Mouse (Mus musculus) neural tube, embryonic 15.5 days (tissue): ENCODE measurements at regions not wholly inside any gene's neighbourhood (a gene's known extent, or its start where the extent isn't known, plus 50 kb on each side); places are given as distances from the start of the nearest gene placed in this dataset.
A peak's percentile ranks its signal among the peaks of the same experiment; 100 is the strongest.

ENCODE experiments used
- ATAC-seq: fragments of 200-750 bp; cut with Nextera tagmentation; 2 replicates; pipeline ENCODE4 v1.8.0; 2017; ENCODE audit warnings: mild to moderate bottlenecking, moderate TSS enrichment, moderate library complexity; ENCODE audit not compliant: low FRiP score
- H3K27ac ChIP-seq: fragments of 300-500 bp; sonication (generic); replicated peaks from 2 replicates; pipeline ENCODE4 v1.5.1; 2015; ENCODE audit warnings: mild to moderate bottlenecking, inconsistent platforms
- H3K27me3 ChIP-seq: fragments of 300-500 bp; sonication (generic); replicated peaks from 2 replicates; pipeline ENCODE4 v1.6.1; 2015; ENCODE audit warnings: inconsistent platforms
- H3K36me3 ChIP-seq: fragments of 300-500 bp; sonication (generic); 2 replicates; pipeline ENCODE4 v1.6.1; 2015; ENCODE audit warnings: inconsistent platforms
- H3K4me1 ChIP-seq: fragments of 300-500 bp; sonication (generic); 2 replicates; pipeline ENCODE4 v1.6.1; 2015; ENCODE audit warnings: inconsistent platforms
- H3K4me2 ChIP-seq: fragments of 300-500 bp; sonication (generic); 2 replicates; pipeline ENCODE4 v1.6.1; 2015; ENCODE audit warnings: inconsistent platforms, mild to moderate bottlenecking, moderate library complexity
- H3K4me3 ChIP-seq: fragments of 300-500 bp; sonication (generic); replicated peaks from 2 replicates; pipeline ENCODE4 v1.5.1; 2015; ENCODE audit warnings: mild to moderate bottlenecking, inconsistent platforms
- H3K9ac ChIP-seq: fragments of 300-500 bp; sonication (generic); replicated peaks from 2 replicates; pipeline ENCODE4 v1.6.1; 2015; ENCODE audit warnings: mild to moderate bottlenecking, inconsistent platforms
- H3K9me3 ChIP-seq: fragments of 300-500 bp; sonication (generic); replicated peaks from 2 replicates; pipeline ENCODE4 v1.6.1; 2016; ENCODE audit warnings: inconsistent platforms
- WGBS: fragments of 180-500 bp; shearing (Covaris S2); methylation state at CpG from one replicate; pipeline ENCODE4 v1.1.7; 2015; ENCODE audit warnings: mixed read lengths; 5-methylcytosine and 5-hydroxymethylcytosine counted together

GRCm38 (mm10) chr8:125367374-125367773 is 202.2 kb downstream of the Sipa1l2 start:
- no peak overlapping the region for H3K9ac ChIP-seq
- ATAC-seq: no peak
- H3K27ac ChIP-seq: no peak overlapping the region
- no peaks in the 10 kb centered on the region for H3K9me3 ChIP-seq
- H3K4me2 ChIP-seq: no peak overlapping the region
- WGBS: 74% methylated on average over 4 of the region's 4 CpGs
- no peak overlapping the region for H3K4me3 ChIP-seq
- H3K4me1 ChIP-seq: peaks cover 14% of the 10 kb centered on the region
- no peaks in the 10 kb centered on the region for H3K36me3 ChIP-seq
- no peaks in the 10 kb centered on the region for H3K27me3 ChIP-seq

DNA sequence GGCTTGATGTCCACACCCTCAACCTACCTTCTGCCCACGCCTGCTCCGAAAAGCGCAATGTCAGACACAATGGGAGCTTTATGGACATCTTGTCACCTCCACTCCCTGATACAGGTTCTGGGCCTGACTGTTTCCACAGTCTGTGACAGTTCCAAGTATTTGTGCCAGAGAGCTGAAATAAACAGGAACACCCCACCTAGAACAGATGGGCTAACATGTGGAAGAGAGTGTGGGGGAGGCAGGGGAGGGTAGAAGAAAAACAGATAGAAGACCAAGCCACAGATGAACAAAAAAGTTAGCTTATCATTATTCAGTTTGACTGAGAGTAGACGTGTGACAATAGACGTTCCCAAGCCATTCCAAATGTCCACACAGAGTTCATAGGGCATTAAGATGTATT is 204.6 kb downstream of the Sipa1l2 start:
- H3K27me3 ChIP-seq: no peaks in the 10 kb centered on the region
- ATAC-seq: no peak

GRCm38 (mm10) chr8:125359456-125359855 is 210.2 kb downstream of the Sipa1l2 start:
- Histone ChIP-seq H3K27me3 (no peaks in the 10 kb centered on the region), H3K4me1 (peaks cover 17% of the 10 kb centered on the region), H3K4me3 (no peak overlapping the region), H3K36me3 (no peaks in the 10 kb centered on the region), H3K9ac (no peak overlapping the region), H3K9me3 (0 out of 2 replicates have a peak, but pooled peaks cover 7% of the 10 kb centered on the region), H3K27ac (no peak overlapping the region), H3K4me2 (no peak overlapping the region)
- WGBS: 63% methylated on average over 2 of the region's 2 CpGs
- no peak for ATAC-seq

More for the DNA sequence above, 204.6 kb downstream of the Sipa1l2 start:
- Histone ChIP-seq H3K4me2 (no peak overlapping the region), H3K9me3 (0 out of 2 replicates have a peak, but pooled peaks cover 6% of the 10 kb centered on the region), H3K4me1 (peaks cover 9% of the 10 kb centered on the region), H3K27ac (no peak overlapping the region), H3K36me3 (no peaks in the 10 kb centered on the region), H3K9ac (no peak overlapping the region), H3K4me3 (no peak overlapping the region)
- WGBS: 92% methylated on average over 5 of the region's 5 CpGs

DNA sequence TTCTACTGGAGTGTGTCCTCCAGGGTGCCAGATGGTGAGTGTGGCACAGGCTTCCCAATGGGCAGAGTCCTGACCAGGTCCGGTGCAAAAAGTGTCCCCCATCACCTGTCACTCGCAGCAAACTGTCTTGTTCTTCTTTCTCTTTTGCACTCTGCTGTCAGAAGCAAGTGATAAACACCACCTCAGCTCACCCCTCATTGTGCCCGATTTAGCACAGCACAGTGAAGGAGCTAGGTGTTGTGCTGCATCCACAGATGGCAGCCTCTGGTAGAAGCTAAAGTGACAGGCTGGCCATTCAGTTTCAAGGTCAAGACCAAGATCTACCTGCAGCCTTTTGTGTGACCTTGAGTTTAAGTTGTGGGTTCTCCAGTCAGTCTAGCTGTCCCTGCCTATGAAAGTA is 211.8 kb downstream of the Sipa1l2 start:
- Histone ChIP-seq H3K9me3 (0 out of 2 replicates have a peak, but pooled peaks cover 7% of the 10 kb centered on the region), H3K9ac (no peak overlapping the region), H3K27ac (no peak overlapping the region), H3K4me1 (peaks cover 14% of the 10 kb centered on the region), H3K27me3 (0 out of 2 replicates have a peak, but pooled peaks cover 3% of the 10 kb centered on the region), H3K36me3 (no peaks in the 10 kb centered on the region), H3K4me3 (no peak overlapping the region), H3K4me2 (no peak overlapping the region)
- ATAC-seq: no peak
- WGBS: 86% methylated on average over 3 of the region's 3 CpGs

- H3K36me3 ChIP-seq: no peaks in the 10 kb centered on the region
- no peak overlapping the region for H3K9ac ChIP-seq
- WGBS: 48% methylated on average over 7 of the region's 7 CpGs
- H3K27me3 ChIP-seq: 0 out of 2 replicates have a peak, but pooled peaks cover 11% of the 10 kb centered on the region
- H3K27ac ChIP-seq: no peak overlapping the region; the same call in 1 of the 2 replicates
- peaks cover 14% of the 10 kb centered on the region for H3K4me1 ChIP-seq
- H3K4me2 ChIP-seq: no peak overlapping the region
- H3K9me3 ChIP-seq: 0 out of 2 replicates have a peak, but pooled peaks cover 2% of the 10 kb centered on the region
- no peak overlapping the region for H3K4me3 ChIP-seq
- ATAC-seq: 0 out of 2 replicates have a peak, but pooled peaks have one; percentile 17
These were observed 214.5 kb downstream of the Sipa1l2 start for GRCm38 (mm10) chr8:125355059-125355509.

GRCm38 (mm10) chr8:125352276-125352675 is 217.3 kb downstream of the Sipa1l2 start:
- H3K4me1 ChIP-seq: peaks cover 29% of the 10 kb centered on the region
- no peaks in the 10 kb centered on the region for H3K9me3 ChIP-seq
- no peaks in the 10 kb centered on the region for H3K36me3 ChIP-seq
- no peak for ATAC-seq
- 0 out of 2 replicates have a peak, but pooled peaks cover 15% of the 10 kb centered on the region for H3K27me3 ChIP-seq
- no peak overlapping the region for H3K4me3 ChIP-seq
- H3K4me2 ChIP-seq: no peak overlapping the region
- no peak overlapping the region for H3K27ac ChIP-seq
- no peak overlapping the region for H3K9ac ChIP-seq
- 53% methylated on average over 3 of the region's 3 CpGs for WGBS

GRCm38 (mm10) chr8:125351486-125352032 is 218.0 kb downstream of the Sipa1l2 start:
- H3K4me3 ChIP-seq: no peak overlapping the region
- no peak for ATAC-seq
- H3K36me3 ChIP-seq: no peaks in the 10 kb centered on the region
- H3K27me3 ChIP-seq: 0 out of 2 replicates have a peak, but pooled peaks cover 18% of the 10 kb centered on the region
- H3K4me1 ChIP-seq: peaks cover 29% of the 10 kb centered on the region
- H3K27ac ChIP-seq: no peak overlapping the region
- no peak overlapping the region for H3K4me2 ChIP-seq
- no peaks in the 10 kb centered on the region for H3K9me3 ChIP-seq
- H3K9ac ChIP-seq: no peak overlapping the region
- WGBS: 83% methylated on average over 8 of the region's 8 CpGs

GRCm38 (mm10) chr8:125349290-125350025 is 220.2 kb downstream of the Sipa1l2 start:
- peak; percentile 87 for ATAC-seq
- Histone ChIP-seq H3K27me3 (peaks cover 28% of the 10 kb centered on the region; the same call in 1 of the 2 replicates), H3K4me1 (peaks cover 19% of the 10 kb centered on the region), H3K9me3 (no peaks in the 10 kb centered on the region), H3K9ac (no peak overlapping the region), H3K4me2 (peak overlapping the region; percentile 19; the same call in 1 of the 2 replicates), H3K4me3 (no peak overlapping the region), H3K36me3 (no peaks in the 10 kb centered on the region), H3K27ac (no peak overlapping the region)
- 19% methylated on average over 7 of the region's 7 CpGs for WGBS

DNA sequence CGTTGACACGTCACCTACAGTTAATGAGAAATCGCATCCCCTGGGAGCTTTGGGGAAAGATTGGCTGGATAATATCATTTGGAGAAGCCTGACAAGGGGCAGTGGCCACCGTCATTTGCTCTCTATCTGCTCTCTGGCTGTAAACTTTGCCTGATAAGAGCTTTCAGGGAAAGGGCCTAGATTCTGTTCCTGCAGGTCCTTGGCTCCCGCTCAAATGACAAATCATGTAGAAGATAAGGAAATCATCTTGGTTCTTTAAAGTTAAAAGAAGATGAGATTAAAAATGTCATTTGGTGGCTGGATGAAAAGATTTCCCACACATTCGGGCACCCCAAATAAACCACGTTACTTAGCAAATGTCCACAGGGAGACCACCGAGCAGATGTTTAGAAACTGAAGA is 223.4 kb downstream of the Sipa1l2 start:
- Histone ChIP-seq H3K4me3 (no peak overlapping the region), H3K27ac (no peak overlapping the region), H3K4me1 (peaks cover 34% of the 10 kb centered on the region), H3K27me3 (peaks cover 19% of the 10 kb centered on the region), H3K36me3 (no peaks in the 10 kb centered on the region), H3K9ac (no peak overlapping the region), H3K9me3 (no peaks in the 10 kb centered on the region), H3K4me2 (no peak overlapping the region)
- no peak for ATAC-seq
- WGBS: 77% methylated on average over 8 of the region's 8 CpGs

- Histone ChIP-seq H3K27me3 (peaks cover 20% of the 10 kb centered on the region), H3K9me3 (no peaks in the 10 kb centered on the region), H3K9ac (no peak overlapping the region), H3K4me1 (peaks cover 34% of the 10 kb centered on the region), H3K27ac (no peak overlapping the region), H3K4me3 (no peak overlapping the region), H3K4me2 (no peak overlapping the region), H3K36me3 (no peaks in the 10 kb centered on the region)
- no peak for ATAC-seq
- WGBS: 89% methylated on average over 10 of the region's 10 CpGs
These were observed 224.0 kb downstream of the Sipa1l2 start for GRCm38 (mm10) chr8:125345571-125345970.

DNA sequence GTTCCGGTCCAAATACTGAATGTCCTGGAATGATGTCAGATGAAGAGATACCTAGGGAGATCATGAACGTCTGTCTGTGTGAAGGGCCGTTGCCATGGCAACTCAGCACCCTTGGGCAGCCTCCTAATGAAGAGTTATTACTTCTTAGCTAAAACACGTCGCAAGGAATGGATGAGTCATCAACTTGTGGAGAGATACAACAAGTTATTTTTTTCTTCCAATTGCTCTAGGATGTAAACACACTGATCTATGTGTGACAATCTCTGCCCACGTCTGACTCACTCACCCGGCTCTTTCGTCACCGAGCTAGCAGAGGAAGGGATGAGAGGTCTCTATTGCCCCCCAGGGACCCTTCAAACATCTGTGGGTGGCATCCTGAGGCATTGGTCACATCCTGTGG is 225.7 kb downstream of the Sipa1l2 start:
- WGBS: 21% methylated on average over 9 of the region's 9 CpGs
- ATAC-seq: no peak
- no peak overlapping the region; the same call in 1 of the 2 replicates for H3K27ac ChIP-seq
- H3K4me3 ChIP-seq: no peak overlapping the region
- no peak overlapping the region for H3K9ac ChIP-seq
- no peaks in the 10 kb centered on the region for H3K9me3 ChIP-seq
- H3K4me2 ChIP-seq: no peak overlapping the region
- peaks cover 25% of the 10 kb centered on the region for H3K4me1 ChIP-seq
- H3K36me3 ChIP-seq: no peaks in the 10 kb centered on the region
- peaks cover 31% of the 10 kb centered on the region for H3K27me3 ChIP-seq

- Histone ChIP-seq H3K4me1 (peaks cover 29% of the 10 kb centered on the region), H3K9ac (no peak overlapping the region), H3K36me3 (no peaks in the 10 kb centered on the region), H3K9me3 (no peaks in the 10 kb centered on the region), H3K4me3 (no peak overlapping the region), H3K4me2 (no peak overlapping the region), H3K27ac (no peak overlapping the region), H3K27me3 (peaks cover 33% of the 10 kb centered on the region)
- WGBS: 82% methylated on average over 9 of the region's 9 CpGs
- no peak for ATAC-seq
These were observed 227.1 kb downstream of the Sipa1l2 start for GRCm38 (mm10) chr8:125342521-125342920.
